Mouse (Mus musculus) kidney, postnatal 10 days (tissue): ENCODE measurements at regions not wholly inside any gene's neighbourhood (a gene's known extent, or its start where the extent isn't known, plus 50 kb on each side); places are given as distances from the start of the nearest gene placed in this dataset.
"Not testable (repeated sequence)": the region's sequence is repeated elsewhere in the genome, so short reads cannot be mapped to it uniquely, and the experiment has no call there.

Source experiments
- DNase-seq: peaks from one replicate; pipeline ENCODE4 v3.0.0; 2021; ENCODE audit warnings: mixed read lengths

- DNase-seq = not testable (repeated sequence)
Observed at GRCm38 (mm10) chr13:75484252-75484651, 222.3 kb upstream of the Ell2 start.

DNA sequence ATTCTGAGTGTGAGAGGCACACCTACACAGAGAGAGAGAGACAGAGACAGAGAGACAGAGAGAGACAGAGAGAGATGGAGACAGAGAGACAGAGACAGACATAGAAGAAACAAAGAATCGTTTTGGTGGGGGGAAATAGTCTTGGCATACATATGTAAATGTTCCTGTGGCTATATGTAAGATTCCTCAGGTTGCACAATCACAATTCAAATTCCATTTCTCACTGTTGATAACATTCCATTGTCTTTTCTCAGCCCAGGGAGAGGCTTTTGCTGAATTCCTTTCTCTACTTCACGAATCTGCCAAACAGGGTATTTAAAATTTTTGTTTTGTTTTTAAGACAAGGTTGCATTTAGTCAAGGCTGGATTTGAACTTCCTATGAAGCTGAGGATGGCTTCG lies 205.0 kb upstream of the Ell2 start:
- DNase-seq = no peak

DNA sequence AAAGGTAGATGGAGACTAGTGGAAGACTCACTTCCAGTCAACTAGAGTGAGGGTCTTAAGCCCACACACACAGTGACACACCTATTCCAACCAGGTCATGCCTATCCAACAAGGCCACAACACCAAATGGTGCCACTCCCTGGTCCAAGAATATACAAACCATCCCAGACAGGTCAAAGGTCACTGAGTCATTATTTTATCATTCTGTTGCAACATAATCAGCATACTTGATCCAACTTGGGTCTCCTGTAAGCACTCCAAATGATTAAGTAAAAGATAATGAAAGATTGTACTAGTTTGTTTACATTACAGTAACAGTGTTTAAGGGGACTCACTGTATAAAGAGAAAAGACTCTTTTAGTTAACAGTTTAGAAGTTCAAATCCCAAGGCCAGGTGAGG lies 203.2 kb upstream of the Ell2 start:
- DNase-seq = no peak

DNA sequence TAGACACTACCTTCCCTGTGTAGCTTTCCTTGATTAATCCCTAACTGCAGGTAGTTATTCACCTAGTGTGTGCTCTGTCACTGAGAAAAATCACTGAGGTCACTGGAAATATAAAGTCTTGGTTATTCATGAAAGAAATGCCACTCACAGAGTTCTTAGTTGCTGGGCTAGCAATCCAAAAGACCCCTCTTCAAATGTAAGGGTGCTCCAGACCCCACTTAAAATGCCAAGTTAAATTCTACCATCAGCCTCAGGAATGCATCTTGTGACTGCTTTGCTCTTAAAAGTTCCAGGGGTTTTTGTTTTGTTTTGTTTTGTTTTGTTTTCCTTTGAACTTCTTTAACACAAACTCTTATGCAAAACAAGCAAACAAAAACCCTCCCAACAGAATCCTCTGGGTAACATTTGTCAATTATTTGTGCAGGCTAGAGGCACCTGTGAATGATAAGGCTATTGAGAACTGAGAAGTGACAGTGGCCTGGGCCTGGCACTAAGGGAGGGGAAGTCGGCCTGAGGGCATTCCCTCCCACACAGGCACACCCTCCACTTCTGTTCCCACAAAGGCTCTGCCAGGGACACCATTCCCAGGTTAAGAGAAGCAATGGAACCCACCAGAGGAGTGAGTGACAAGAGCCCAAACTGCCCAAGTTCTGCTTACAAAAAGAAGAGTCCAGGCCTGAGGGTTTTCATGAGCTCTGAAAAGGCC lies 192.1 kb upstream of the Ell2 start:
- DNase-seq = no peak

- DNase-seq = no peak
Observed at GRCm38 (mm10) chr13:75523293-75524278, 183.0 kb upstream of the Ell2 start.

DNA sequence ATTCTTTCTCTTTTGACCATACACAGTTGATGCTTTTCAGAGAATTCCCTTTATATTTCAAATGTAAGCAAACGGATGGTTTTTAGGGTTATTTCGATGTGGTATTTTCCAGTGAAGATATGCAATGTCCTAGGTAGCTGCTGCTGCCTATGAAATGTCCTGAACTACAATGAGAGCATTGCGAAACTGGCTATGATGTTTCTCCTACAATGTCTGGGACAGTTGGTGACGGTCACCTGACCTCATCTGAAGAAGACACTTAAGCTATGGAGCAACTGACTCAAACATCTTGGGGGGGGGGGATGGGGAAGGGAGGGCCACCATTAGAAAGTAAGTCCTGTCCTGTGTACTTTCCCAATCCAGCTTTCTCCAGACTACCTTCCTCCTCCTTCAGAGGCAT lies 182.1 kb upstream of the Ell2 start:
- no peak for DNase-seq

- DNase-seq = no peak
Observed at GRCm38 (mm10) chr13:75531566-75531965, 175.0 kb upstream of the Ell2 start.

- no peak for DNase-seq
Observed at GRCm38 (mm10) chr13:75541446-75541845, 165.1 kb upstream of the Ell2 start.

DNA sequence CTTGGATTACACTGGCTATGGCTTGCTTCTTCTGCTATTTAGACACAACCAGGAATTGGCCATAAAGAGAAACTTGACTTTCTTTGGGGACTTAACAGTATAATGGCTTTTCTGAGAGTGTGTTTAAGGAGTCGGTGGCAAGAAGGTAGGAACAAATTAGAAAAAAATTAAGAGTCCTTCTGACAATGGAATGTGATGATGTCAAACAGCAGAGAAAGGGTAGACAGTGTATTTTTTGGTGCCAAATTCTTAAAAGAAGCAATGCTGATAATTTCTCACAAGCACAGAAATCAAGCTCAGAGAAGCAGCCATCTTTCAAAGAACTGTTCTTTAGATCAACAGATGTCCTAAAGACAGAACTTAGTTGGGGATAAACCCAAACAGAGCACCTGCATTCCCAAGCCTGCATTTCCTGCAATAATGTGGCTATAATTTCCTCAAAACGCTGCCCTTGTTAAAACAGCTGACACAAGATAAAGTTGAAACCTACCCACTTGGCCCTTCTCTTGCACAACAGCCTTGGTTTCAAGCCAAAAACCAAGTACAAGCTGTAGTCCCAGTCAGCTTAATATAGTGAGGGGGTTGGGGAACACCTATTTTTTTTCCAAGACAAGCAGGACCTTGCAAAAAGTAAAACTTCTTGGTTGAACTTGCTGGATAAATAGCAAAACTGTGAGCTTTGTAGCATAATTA lies 164.2 kb upstream of the Ell2 start:
- DNase-seq = peak; percentile 30

DNA sequence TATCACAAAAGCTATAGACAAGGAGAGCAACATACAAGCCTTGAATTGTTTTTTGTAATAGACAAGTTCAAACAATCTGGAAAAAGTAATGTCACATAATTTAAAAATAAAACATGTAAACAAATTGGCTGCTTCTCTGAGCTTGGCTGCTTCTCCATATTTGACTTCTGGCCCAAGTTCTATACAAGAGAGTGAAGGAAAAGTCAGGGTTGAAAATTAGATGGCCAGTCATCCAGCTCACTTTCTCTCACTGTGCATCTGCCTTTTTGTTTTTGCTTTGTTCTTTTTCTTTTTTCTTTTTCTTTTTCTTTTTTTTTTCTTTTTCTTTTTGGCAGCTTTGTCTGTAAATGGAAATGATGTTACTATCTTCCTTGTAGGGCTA lies 163.6 kb upstream of the Ell2 start:
- DNase-seq = no peak

- DNase-seq = no peak
Observed at GRCm38 (mm10) chr13:75543595-75543994, 163.0 kb upstream of the Ell2 start.

DNA sequence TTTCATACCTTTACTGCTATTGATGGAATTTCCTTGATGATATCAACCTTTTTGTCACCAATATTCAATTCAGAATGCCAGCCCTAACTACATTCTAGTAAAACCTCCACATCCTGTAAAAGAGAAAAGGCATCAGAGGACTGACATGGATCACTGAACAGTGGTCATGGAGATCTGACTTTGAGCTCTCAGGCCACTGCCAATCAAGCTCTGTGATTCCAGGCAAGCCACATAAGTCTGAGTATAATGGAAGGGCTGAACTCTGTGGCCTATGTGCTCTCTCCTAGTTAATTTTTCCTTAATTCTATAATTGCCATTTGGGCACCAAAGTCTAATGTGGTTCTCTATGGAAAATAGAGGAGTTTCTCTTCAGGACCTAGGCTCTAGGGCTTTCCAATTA lies 161.8 kb upstream of the Ell2 start:
- peak; percentile 26 for DNase-seq

GRCm38 (mm10) chr13:75547791-75548190 lies 158.8 kb upstream of the Ell2 start:
- peak; percentile 39 for DNase-seq

- DNase-seq = no peak
Observed at GRCm38 (mm10) chr13:75578971-75579370, 127.6 kb upstream of the Ell2 start.

- DNase-seq = no peak
Observed at GRCm38 (mm10) chr13:75590836-75591235, 115.7 kb upstream of the Ell2 start.

GRCm38 (mm10) chr13:75596856-75597255 lies 109.7 kb upstream of the Ell2 start:
- DNase-seq = no peak

DNA sequence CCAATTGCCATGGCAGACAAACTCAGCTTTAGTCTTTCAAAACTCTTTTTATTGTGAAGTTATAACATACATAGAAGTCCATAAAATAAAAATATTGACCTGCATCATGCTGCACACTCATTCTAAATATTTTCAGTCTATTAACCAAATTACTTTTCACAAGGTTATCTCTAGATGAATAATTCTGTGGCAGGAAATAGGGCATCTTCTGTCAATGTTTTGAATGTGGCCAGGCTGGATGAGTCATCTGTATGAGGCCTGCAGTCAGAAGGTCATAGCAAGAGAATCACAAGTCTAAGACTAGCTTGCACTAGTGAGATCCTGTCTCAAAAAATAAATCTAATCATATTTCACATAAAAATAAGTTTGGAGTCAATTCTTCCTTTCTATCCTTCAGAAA lies 108.4 kb upstream of the Ell2 start:
- no peak for DNase-seq

- DNase-seq = no peak
Observed at GRCm38 (mm10) chr13:75598675-75599074, 107.9 kb upstream of the Ell2 start.

DNA sequence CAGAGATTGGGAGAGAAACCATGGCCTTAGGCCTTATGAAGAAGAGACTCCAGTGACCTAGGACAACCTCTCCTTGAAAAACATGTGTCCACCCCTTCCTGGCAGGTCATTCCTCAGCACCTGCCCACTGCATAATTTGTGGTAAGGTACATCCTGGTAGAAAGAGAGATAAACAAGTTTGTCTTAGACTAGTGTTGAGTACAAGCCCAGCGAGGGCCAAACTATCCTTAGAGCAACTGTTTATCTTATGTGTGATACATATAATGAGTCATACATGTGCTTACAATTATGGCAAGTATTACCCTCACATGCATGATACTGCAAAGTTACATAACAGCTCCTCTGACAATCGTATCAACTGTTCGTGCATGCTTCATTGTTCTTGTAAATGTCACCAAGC lies 83.3 kb upstream of the Ell2 start:
- DNase-seq = no peak

- DNase-seq = no peak
Observed at GRCm38 (mm10) chr13:75627405-75627804, 79.2 kb upstream of the Ell2 start.

- no peak for DNase-seq
Observed at GRCm38 (mm10) chr13:75631048-75631447, 75.5 kb upstream of the Ell2 start.

DNA sequence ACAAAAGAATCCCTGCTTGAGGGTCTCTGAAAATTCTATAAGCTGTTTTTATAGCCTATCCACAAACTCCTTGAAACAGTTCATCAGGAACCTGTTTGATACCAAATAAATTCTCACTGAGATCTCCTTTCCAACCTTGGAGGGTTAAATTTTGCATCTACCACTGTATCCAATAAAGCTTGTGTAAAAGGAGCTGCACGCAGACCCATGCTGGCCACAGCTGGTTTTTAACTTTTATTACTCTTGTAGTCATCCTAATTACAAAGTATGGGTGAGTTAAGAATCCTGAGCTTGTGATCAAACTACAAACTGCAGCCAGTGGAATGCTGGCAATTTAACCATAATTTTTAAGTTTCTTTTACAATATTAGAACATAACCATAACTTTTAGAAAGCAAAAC lies 59.0 kb upstream of the Ell2 start:
- DNase-seq = no peak

GRCm38 (mm10) chr13:75651941-75652340 lies 54.6 kb upstream of the Ell2 start:
- no peak for DNase-seq

DNA sequence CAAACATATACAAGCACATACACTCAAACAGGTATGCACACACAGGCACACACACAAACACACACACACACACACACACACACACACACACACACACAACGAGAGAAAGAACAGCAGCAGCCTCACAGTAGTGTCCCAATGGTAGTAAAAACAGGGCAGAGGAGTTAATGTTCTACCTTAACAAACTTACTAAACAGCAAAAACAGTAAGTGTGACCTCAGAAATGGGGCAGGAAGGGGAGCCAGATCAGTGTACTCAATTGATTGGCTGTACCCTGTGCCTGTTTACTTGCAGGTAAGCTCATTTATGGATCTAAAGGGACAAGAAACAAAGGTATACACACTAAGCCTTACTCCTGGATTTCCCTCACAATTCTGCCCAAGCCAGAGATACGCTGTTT lies 53.6 kb upstream of the Ell2 start:
- DNase-seq = no peak
